Mouse (Mus musculus) brown adipose tissue, adult 24 weeks (tissue): ENCODE data around the gene Ercc1. TPM values are rescaled to one million over a fixed set of nuclear protein-coding genes. Genes with fewer than 3 reads are reported as not detected.
A peak's percentile ranks its signal among the peaks of the same experiment; 100 is the strongest.

ENCODE experiments used
- H3K27ac ChIP-seq: fragments of 200-500 bp; replicated peaks from 2 replicates; pipeline ENCODE4 v1.5.1; 2012; ENCODE audit warnings: low read depth, mild to moderate bottlenecking, low read length
- H3K4me1 ChIP-seq: fragments of 200-500 bp; 2 replicates; pipeline ENCODE4 v1.6.1; 2012; ENCODE audit warnings: low read length, mixed read lengths; ENCODE audit not compliant: control insufficient read depth, insufficient read depth, insufficient read length
- H3K4me3 ChIP-seq: fragments of 200-500 bp; 2 replicates; pipeline ENCODE4 v1.5.1; 2012; ENCODE audit warnings: low read depth, mild to moderate bottlenecking, low read length, moderate library complexity; ENCODE audit not compliant: insufficient read depth
- polyA plus RNA-seq: library from polyadenylated mRNA; stranded (reverse); fragments of >200 nt; gene quantifications from 2 replicates; pipeline ENCODE4 v1.2.4, GENCODE M21; 2012; ENCODE audit not compliant: missing spikeins, insufficient read depth, insufficient read length

Gene Ercc1
- polyA plus RNA-seq, 1 experiment, result 38.4 TPM

DNA sequence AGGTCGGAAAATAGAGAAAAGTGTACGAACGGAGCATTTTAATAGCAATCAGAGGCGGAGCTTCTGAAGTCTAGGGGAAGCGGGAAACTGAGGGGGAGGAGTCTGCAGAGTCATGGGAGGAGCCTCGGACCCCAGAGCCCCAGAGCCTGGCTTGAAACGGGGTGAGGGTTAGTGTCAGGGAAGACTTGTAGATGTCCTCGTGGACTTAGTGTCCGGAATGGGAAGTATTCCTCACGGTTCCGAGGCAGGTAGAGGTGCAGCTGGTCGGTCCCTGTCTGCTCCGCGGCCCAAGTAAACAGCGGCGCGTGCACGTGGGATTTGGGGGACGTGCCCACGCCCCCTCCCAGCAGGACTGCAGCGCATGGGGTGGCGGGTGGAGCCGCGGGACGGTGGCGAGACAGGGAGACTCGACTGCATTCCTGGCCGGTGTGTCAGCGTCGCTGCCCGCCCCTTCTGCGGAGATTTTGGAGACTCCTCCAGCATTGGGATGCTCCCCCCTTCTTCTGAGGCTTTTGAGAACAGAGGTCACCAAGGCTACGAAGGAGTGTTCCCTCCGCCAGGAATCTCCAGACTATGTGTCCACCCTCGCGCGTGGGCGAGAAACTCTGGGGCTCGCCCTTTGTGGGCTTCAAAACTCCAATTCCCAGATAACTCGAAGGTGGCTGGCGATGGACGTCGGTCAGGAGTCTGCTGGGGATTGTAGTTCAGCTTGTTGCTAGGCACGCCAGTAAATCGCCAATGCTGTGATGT lies 15.5 kb downstream of the Ercc1 start:
- peaks cover 6% of the 10 kb centered on the region; the same call in 1 of the 2 replicates for H3K4me1 ChIP-seq
- H3K27ac ChIP-seq, result peak overlapping the region; percentile 52
- peak overlapping the region; percentile 86 for H3K4me3 ChIP-seq

DNA sequence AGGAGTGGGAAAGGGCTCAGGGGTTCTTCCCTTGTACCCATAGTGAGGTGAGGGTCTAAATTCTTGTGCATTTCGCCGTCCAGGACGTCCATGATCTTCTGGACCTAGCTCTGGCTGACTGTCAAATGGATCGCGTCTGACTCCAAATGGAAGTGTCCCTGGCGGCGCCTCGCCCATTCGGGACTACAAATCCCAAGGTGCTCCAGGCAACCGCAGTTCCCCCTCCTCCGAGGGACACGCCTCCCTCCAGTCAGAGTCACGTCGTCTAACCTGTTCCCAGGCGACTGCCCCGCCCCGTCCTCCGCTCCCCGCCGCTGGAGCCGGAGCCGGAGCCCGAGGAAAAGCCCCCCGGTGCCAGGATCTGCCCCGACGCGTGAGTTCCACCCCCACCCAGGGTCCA lies 16.4 kb downstream of the Ercc1 start:
- Histone ChIP-seq H3K4me1 (peaks cover 6% of the 10 kb centered on the region; the same call in 1 of the 2 replicates), H3K4me3 (peak overlapping the region; percentile 86), H3K27ac (peak overlapping the region; percentile 95)

DNA sequence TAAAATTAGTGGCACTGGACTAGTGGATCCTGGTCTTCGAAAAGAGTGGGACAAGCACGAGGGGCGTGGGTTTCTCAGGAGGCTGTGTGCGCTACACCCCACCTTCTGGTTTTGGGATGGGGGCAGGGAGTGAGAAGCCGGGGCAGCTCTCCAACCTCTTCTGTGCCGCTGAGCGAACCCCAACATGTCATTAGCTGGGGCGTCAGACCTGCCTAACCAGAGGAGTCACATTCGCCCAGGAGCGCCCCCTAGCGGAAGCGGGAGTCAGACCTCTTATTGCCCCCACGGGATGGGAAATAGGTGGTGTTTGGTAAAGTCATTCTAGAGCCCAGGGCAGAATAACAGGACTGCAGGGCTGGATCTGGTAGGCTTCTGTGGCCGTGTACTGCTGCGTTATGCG lies 17.1 kb downstream of the Ercc1 start:
- peak overlapping the region; percentile 86 for H3K4me3 ChIP-seq
- peak overlapping the region; percentile 95 for H3K27ac ChIP-seq
- peaks cover 6% of the 10 kb centered on the region; the same call in 1 of the 2 replicates for H3K4me1 ChIP-seq

DNA sequence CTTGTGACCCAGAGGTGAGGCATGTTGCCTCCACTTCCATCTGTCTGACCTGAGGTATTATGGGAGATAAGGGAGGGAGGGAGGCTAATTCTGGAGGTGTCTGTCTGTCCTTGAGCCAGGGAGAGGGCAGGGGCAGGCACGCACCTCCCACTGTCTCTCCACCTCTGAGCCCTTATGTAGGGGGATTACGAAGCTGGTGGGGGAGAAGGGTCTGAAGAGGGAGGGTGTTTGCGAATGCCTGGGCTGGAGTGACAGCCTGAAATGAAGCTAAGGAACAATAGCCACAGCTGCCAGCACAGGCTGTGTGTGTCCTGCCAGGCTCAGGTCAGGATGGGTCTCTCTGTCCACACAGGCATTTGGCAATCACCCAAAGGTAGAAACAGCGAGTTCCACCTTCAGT lies 17.7 kb downstream of the Ercc1 start:
- Histone ChIP-seq H3K4me1 (peaks cover 6% of the 10 kb centered on the region; the same call in 1 of the 2 replicates), H3K4me3 (peak overlapping the region; percentile 86), H3K27ac (peak overlapping the region; percentile 95)

DNA sequence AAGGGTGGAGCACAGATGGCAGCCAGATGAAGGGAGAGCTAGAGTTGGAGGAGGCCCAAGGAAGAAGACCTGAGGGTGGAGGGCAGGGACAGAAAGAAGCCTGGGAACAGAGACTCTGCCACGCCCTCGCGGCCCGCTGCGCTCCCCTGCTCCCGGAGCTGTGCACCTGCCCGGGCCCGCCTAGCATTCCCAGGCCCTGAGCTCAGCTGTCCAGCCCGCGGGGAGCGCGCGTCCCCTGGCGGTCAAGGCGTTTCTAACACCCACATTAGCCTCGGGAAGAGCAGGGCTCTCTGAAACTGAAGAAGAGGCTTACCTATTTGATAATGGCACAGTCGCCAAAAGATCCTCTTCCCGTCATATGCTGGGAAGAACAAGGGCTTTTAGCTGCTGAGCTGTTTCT lies 19.3 kb downstream of the Ercc1 start:
- H3K27ac ChIP-seq, result peak overlapping the region; percentile 67
- H3K4me1 ChIP-seq, result peaks cover 6% of the 10 kb centered on the region; the same call in 1 of the 2 replicates
- peak overlapping the region; percentile 27 for H3K4me3 ChIP-seq

DNA sequence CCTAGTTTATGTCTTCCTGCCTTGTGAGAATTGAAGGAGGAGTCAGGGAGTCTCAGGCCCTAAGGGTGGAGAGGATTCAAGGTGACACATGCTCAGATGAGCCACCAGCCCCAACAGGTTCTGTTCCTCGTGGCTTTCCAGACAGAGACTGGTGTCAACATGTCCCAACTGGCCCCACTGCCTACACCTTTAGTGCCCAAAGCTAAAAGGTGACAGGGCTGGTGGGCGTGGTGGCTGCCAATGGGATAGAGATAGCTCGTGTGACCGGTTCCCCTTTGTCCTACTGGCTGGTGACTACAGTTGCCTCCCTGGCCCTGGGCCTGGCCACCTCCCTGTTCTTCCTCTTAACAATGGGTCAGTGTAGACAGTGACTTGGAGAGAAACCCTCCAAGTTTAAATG lies 20.8 kb downstream of the Ercc1 start:
- 0 out of 2 replicates have a peak overlapping the region, but pooled peaks have one; percentile 36 for H3K27ac ChIP-seq
- H3K4me1 ChIP-seq, result peaks cover 6% of the 10 kb centered on the region; the same call in 1 of the 2 replicates
- no peak overlapping the region for H3K4me3 ChIP-seq

DNA sequence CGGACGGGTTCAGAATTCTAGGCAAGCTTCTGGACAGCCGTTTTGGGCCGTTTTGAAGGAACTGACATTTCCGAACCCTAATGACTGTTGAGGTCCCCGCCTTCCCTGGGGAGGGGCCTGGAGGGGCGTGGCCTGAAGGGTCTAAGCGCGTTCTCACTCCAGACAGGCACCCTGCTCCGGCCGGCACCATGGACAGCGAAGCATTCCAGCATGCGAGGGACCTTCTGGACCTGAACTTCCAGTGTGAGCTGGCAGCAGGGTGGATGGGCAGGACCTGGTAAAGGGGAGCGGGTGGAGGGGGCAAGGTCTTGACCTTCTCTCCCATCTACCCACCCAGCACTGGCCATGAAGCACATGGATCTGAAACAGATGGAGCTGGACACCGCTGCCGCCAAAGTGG lies 23.8 kb downstream of the Ercc1 start:
- Histone ChIP-seq H3K4me3 (no peak overlapping the region), H3K4me1 (peaks cover 4% of the 10 kb centered on the region; the same call in 1 of the 2 replicates), H3K27ac (no peak overlapping the region)

DNA sequence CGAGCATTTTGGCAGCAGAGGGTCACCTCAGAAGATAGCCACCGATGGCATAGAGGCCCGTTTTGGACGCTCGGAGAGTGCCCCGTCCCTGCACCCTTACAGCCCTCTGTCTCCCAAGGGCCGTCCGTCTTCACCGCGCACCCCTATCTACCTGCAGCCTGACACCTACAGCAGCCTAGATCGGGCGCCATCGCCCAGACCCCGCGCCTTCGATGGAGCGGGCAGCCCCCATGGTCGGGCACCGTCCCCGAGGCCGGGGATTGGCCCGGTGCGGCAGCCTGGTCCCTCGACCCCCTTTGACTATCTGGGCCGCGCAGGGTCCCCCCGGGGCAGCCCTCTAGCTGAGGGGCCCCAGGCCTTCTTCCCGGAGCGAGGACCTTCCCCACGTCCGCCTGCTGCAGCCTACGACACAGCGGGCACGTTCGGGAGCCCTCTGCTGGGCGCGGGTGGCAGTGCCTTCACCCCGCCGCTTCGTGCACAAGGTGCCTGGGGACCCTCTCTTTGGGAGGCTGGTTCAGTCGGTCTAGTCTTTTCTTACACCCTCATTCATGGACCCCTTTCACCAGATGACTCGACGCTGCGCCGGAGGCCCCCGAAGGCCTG lies 25.3 kb downstream of the Ercc1 start:
- Histone ChIP-seq H3K27ac (no peak overlapping the region), H3K4me3 (peak overlapping the region; percentile 35), H3K4me1 (no peaks in the 10 kb centered on the region; the same call in 1 of the 2 replicates)

DNA sequence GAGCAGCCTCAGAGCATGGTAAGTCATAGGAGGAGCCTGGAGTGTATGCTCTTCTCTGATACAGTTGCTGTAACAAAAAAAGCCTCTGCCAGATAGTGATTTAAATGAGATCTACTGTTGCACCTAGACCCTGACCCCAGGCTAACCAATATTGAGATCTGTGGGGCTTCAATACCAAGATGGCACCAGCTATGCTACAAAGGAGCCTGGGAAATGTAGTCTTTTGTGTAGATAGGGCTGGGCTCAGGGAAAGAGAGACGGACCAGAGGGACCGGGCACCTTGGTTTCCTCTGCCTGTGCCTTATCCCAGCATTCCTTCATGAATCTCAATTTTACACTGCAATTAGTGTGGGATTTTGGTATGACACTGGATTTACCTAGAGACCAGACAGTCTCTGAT lies 28.8 kb downstream of the Ercc1 start:
- no peak overlapping the region for H3K27ac ChIP-seq
- no peak overlapping the region for H3K4me3 ChIP-seq
- H3K4me1 ChIP-seq, result no peaks in the 10 kb centered on the region

DNA sequence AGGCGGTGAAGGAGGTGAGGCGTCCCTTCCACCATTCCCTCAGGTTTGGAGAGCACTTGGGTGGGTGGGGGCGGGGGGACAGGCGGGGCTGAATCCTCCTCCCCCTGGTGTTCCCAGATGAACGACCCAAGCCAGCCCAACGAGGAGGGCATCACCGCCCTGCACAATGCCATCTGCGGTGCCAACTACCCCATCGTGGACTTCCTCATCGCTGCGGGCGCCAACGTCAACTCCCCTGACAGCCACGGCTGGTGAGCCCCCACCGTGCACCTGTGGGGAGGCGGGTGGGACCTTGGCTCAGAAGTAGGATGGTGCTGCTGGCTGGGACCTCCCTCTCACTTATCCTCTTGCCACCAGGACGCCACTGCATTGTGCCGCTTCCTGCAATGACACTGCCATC lies 30.8 kb downstream of the Ercc1 start:
- H3K4me3 ChIP-seq, result no peak overlapping the region
- no peak overlapping the region for H3K27ac ChIP-seq
- H3K4me1 ChIP-seq, result no peaks in the 10 kb centered on the region

DNA sequence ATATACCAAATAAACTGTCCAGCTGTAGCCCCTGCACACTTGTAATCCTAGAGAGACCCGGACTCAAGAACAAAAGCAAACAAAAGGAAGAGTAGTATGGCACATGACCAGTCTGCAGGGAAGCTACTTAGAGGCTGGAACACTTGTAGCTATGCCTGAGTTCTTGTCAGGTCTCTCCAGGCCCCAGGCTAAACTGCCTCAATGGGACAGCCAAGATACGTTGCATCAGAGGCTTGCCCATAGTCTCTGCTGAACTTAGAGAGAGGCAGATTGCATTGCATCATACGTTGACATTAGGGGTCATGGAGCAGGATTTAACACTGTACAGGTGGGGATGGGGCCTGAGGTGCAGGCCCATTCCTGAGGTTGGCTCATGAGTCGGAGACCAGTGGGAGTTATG lies 31.4 kb downstream of the Ercc1 start:
- Histone ChIP-seq H3K4me1 (no peaks in the 10 kb centered on the region), H3K27ac (no peak overlapping the region), H3K4me3 (no peak overlapping the region)

DNA sequence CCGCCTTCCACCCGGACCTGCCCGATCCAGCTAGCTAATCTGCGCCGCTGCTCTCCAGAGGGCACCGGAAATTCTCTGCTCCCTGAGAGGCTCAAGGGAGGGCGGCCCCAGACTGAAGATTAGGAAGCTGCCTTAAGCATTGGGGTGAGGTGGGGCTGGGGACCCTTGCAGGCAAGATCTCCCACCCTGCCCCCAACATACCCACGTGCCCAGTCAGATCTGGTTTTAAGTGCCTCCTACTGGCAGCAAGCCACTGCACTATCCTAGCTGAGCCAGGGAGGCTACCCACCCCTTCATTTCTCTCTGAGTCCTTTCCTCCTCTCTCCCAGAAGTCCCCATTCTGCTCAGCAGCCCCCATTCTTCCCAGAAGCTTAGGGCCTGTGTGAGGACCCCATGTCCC lies 33.5 kb downstream of the Ercc1 start:
- Histone ChIP-seq H3K27ac (no peak overlapping the region), H3K4me1 (no peaks in the 10 kb centered on the region), H3K4me3 (no peak overlapping the region)

DNA sequence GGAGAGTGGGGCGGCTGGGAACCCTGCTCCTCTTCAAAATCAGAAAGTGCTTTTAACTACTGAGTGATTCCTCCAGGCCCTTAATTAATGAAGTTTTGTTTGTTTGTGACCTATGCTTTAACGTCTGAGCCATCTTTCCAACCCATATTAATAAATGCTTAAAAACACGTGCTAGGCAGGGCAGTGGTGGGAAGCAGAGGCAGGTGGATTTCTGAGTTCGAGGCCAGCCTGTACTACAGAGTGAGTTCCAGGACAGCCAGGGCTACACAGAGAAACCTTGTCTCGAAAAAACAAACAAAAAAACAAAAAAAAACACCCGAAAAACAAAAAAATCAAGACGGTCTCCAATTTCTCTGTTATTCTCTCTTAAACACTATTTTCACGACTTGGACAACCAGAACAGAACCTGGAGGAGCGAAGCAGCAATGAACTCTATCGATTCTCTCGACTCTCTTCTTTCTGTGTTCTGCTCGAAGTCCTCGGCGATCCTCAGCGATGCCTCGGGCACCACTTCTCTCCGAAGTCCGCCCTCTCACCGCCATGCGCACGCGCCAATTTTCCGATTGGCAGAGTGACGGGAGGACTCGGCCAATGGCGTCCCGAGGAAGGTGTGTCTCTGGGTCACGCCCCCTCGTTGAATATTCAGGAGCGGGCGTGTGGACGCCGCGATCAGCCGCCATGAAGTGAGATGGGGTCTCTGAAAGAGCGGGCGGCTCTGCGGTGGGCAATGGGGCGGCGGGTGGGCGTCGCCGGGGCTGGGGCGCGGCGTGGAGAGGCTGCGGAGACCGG lies 37.0 kb downstream of the Ercc1 start, which contains the start of gene Ercc2:
Ercc2 (plus strand) TSS at position 634 of the 789 bp plus-strand sequence.
- 0 out of 2 replicates have a peak, but pooled peaks cover 2% of the 10 kb centered on the region for H3K4me1 ChIP-seq
- peak within 1 kb of the TSS; percentile 89 for H3K4me3 ChIP-seq
- H3K27ac ChIP-seq, result no peak within 1 kb of the TSS

DNA sequence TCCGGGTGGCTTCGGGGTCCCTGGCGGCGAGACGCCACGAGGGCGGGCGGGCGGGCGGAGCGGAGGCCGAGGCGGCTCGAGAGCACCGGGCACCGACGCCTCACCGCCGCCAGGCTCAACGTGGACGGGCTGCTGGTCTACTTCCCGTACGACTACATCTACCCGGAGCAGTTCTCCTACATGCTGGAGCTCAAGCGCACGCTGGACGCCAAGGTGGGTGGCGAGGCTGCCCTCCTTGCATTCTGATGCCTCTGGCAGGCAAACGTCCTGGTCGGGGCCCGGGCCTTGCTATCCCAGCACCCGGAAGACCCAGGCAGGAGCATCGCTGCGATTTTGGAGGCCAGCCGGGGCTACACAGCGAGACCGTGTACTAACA lies 37.6 kb downstream of the Ercc1 start:
- Histone ChIP-seq H3K4me3 (peak overlapping the region; percentile 89), H3K4me1 (0 out of 2 replicates have a peak, but pooled peaks cover 2% of the 10 kb centered on the region), H3K27ac (no peak overlapping the region)

DNA sequence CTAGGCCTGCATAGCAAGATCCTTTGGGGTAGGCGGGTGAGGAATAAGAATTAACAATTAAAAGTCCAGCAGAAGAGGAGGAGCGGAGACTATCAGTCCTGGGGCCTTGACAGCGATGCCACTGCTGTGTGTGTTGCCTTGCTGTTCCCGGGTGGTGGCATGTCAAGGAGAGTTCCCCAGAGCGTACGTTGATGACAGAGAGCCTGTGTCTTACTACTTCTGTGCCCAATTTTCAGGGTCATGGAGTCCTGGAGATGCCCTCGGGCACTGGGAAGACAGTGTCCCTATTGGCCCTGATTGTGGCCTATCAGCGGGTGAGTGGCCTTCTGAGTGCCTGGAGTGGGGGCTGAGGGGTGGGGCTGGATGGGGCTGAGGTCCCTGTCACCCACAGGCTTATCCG lies 39.1 kb downstream of the Ercc1 start:
- Histone ChIP-seq H3K4me1 (0 out of 2 replicates have a peak, but pooled peaks cover 2% of the 10 kb centered on the region), H3K27ac (no peak overlapping the region), H3K4me3 (no peak overlapping the region)
